Mouse (Mus musculus) kidney, embryonic 16.5 days (tissue): ENCODE measurements around the gene Fgfr2. TPM values are rescaled to one million over a fixed set of nuclear protein-coding genes. Genes with fewer than 3 reads are reported as not detected.

Experiments
- ATAC-seq: fragments of 200-750 bp; cut with Nextera tagmentation; 2 replicates; pipeline ENCODE4 v1.8.0; 2017; ENCODE audit warnings: moderate TSS enrichment; ENCODE audit not compliant: low FRiP score, low TSS enrichment
- H3K27ac ChIP-seq: fragments of 300-500 bp; sonication (generic); 2 replicates; pipeline ENCODE4 v1.5.1; 2014; ENCODE audit warnings: low read length
- H3K27me3 ChIP-seq: fragments of 300-500 bp; sonication (generic); 2 replicates; pipeline ENCODE4 v1.6.1; 2014; ENCODE audit warnings: low read length, control low read depth, mixed read lengths; ENCODE audit not compliant: insufficient read depth
- H3K36me3 ChIP-seq: fragments of 300-500 bp; sonication (generic); 2 replicates; pipeline ENCODE4 v1.6.1; 2014; ENCODE audit warnings: low read length, control low read depth, mixed read lengths; ENCODE audit not compliant: insufficient read depth
- H3K4me1 ChIP-seq: fragments of 300-500 bp; sonication (generic); 2 replicates; pipeline ENCODE4 v1.6.1; 2014; ENCODE audit warnings: low read length, control low read depth, mixed read lengths; ENCODE audit not compliant: insufficient read depth
- H3K4me2 ChIP-seq: fragments of 300-500 bp; sonication (generic); replicated peaks from 2 replicates; pipeline ENCODE4 v1.6.1; 2014; ENCODE audit warnings: low read depth, low read length
- H3K4me3 ChIP-seq: fragments of 300-500 bp; sonication (generic); 2 replicates; pipeline ENCODE4 v1.5.1; 2014; ENCODE audit warnings: mild to moderate bottlenecking, low read length
- H3K9ac ChIP-seq: fragments of 300-500 bp; sonication (generic); replicated peaks from 2 replicates; pipeline ENCODE4 v1.6.1; 2014; ENCODE audit warnings: low read length
- H3K9me3 ChIP-seq: fragments of 300-500 bp; sonication (generic); 2 replicates; pipeline ENCODE4 v1.6.1; 2016; ENCODE audit warnings: low read length, control low read depth
- WGBS: fragments of 180-500 bp; shearing (Covaris S2); extraction: QIAGEN DNeasy Blood & Tissue Kit; methylation state at CpG from one replicate; pipeline ENCODE4 v1.1.7; 2014; 5-methylcytosine and 5-hydroxymethylcytosine counted together
- polyA plus RNA-seq: library from polyadenylated mRNA; unstranded; fragments of >200 nt; fragmentation: Nextera tagmentation; extraction: Ambion mirVana; gene quantifications from 2 replicates; pipeline ENCODE4 v1.2.1, GENCODE M21; 2015

Gene Fgfr2
- polyA plus RNA-seq, 1 experiment from 2014 or later = 118 TPM

GRCm38 (mm10) chr7:132167239-132167638 lies 955.9 kb downstream of the Fgfr2 start:
- Histone ChIP-seq H3K9ac (no peak overlapping the region), H3K27ac (no peak overlapping the region), H3K4me2 (no peak overlapping the region), H3K36me3 (no peaks in the 10 kb centered on the region), H3K4me3 (no peak overlapping the region), H3K27me3 (no peaks in the 10 kb centered on the region), H3K9me3 (no peaks in the 10 kb centered on the region), H3K4me1 (no peaks in the 10 kb centered on the region)
- WGBS = 74% methylated on average over 4 of the region's 4 CpGs
- no peak for ATAC-seq

GRCm38 (mm10) chr7:132162254-132162653 lies 960.9 kb downstream of the Fgfr2 start:
- no peak overlapping the region for H3K4me2 ChIP-seq
- no peak overlapping the region for H3K9ac ChIP-seq
- WGBS = 87% methylated on average over 3 of the region's 3 CpGs
- H3K27ac ChIP-seq = no peak overlapping the region
- no peaks in the 10 kb centered on the region for H3K27me3 ChIP-seq
- ATAC-seq = no peak
- H3K36me3 ChIP-seq = no peaks in the 10 kb centered on the region
- no peaks in the 10 kb centered on the region for H3K9me3 ChIP-seq
- no peaks in the 10 kb centered on the region for H3K4me1 ChIP-seq
- no peak overlapping the region for H3K4me3 ChIP-seq

GRCm38 (mm10) chr7:132158321-132159025 lies 964.7 kb downstream of the Fgfr2 start:
- 83% methylated on average over 9 of the region's 9 CpGs for WGBS
- no peak overlapping the region for H3K9ac ChIP-seq
- H3K9me3 ChIP-seq = no peaks in the 10 kb centered on the region
- no peak overlapping the region for H3K4me2 ChIP-seq
- peaks cover 22% of the 10 kb centered on the region for H3K27me3 ChIP-seq
- ATAC-seq = no peak
- no peak overlapping the region for H3K27ac ChIP-seq
- H3K4me1 ChIP-seq = peaks cover 5% of the 10 kb centered on the region; the same call in 1 of the 2 replicates
- no peaks in the 10 kb centered on the region for H3K36me3 ChIP-seq
- no peak overlapping the region for H3K4me3 ChIP-seq

GRCm38 (mm10) chr7:132154368-132154961 lies 968.7 kb downstream of the Fgfr2 start, which contains the start of gene Cpxm2:
Cpxm2 (minus strand) TSS chr7:132154739.
- Histone ChIP-seq H3K36me3 (no peaks in the 10 kb centered on the region), H3K9me3 (no peaks in the 10 kb centered on the region), H3K9ac (peak within 1 kb of the TSS; percentile 37), H3K27me3 (peaks cover 27% of the 10 kb centered on the region), H3K27ac (no peak within 1 kb of the TSS), H3K4me1 (peaks cover 5% of the 10 kb centered on the region; the same call in 1 of the 2 replicates), H3K4me3 (peak within 1 kb of the TSS; percentile 46), H3K4me2 (peak within 1 kb of the TSS; percentile 73)
- peak; percentile 46; the same call in 1 of the 2 replicates for ATAC-seq
- under 1% methylated on average over 32 of the region's 43 CpGs for WGBS

GRCm38 (mm10) chr7:132153725-132154147 lies 969.4 kb downstream of the Fgfr2 start:
- H3K4me3 ChIP-seq = no peak overlapping the region
- no peak overlapping the region for H3K9ac ChIP-seq
- H3K27ac ChIP-seq = no peak overlapping the region
- peak overlapping the region; percentile 73; the same call in 1 of the 2 replicates for H3K4me2 ChIP-seq
- H3K9me3 ChIP-seq = no peaks in the 10 kb centered on the region
- H3K27me3 ChIP-seq = peaks cover 27% of the 10 kb centered on the region
- WGBS = 49% methylated on average over 6 of the region's 6 CpGs
- peaks cover 5% of the 10 kb centered on the region; the same call in 1 of the 2 replicates for H3K4me1 ChIP-seq
- no peak for ATAC-seq
- no peaks in the 10 kb centered on the region for H3K36me3 ChIP-seq

- no peaks in the 10 kb centered on the region for H3K27me3 ChIP-seq
- no peak overlapping the region for H3K4me3 ChIP-seq
- H3K27ac ChIP-seq = no peak overlapping the region
- H3K4me1 ChIP-seq = no peaks in the 10 kb centered on the region
- H3K36me3 ChIP-seq = no peaks in the 10 kb centered on the region
- H3K9ac ChIP-seq = no peak overlapping the region
- H3K9me3 ChIP-seq = no peaks in the 10 kb centered on the region
- WGBS = 76% methylated on average over 15 of the region's 15 CpGs
- no peak for ATAC-seq
- H3K4me2 ChIP-seq = no peak overlapping the region
Observed at GRCm38 (mm10) chr7:132145227-132145800, 977.8 kb downstream of the Fgfr2 start.

- Histone ChIP-seq H3K9me3 (no peaks in the 10 kb centered on the region; the same call in 1 of the 2 replicates), H3K27me3 (no peaks in the 10 kb centered on the region), H3K4me3 (no peak overlapping the region), H3K27ac (no peak overlapping the region), H3K4me1 (no peaks in the 10 kb centered on the region), H3K4me2 (no peak overlapping the region), H3K9ac (no peak overlapping the region), H3K36me3 (no peaks in the 10 kb centered on the region)
- no peak for ATAC-seq
- 80% methylated on average over 6 of the region's 6 CpGs for WGBS
Observed at GRCm38 (mm10) chr7:132128687-132129086, 994.5 kb downstream of the Fgfr2 start.

- no peak overlapping the region for H3K9ac ChIP-seq
- 79% methylated on average over 7 of the region's 7 CpGs for WGBS
- no peak overlapping the region for H3K4me3 ChIP-seq
- no peaks in the 10 kb centered on the region for H3K36me3 ChIP-seq
- no peaks in the 10 kb centered on the region for H3K9me3 ChIP-seq
- no peak overlapping the region for H3K27ac ChIP-seq
- H3K27me3 ChIP-seq = no peaks in the 10 kb centered on the region
- H3K4me2 ChIP-seq = no peak overlapping the region
- no peak for ATAC-seq
- no peaks in the 10 kb centered on the region for H3K4me1 ChIP-seq
Observed at GRCm38 (mm10) chr7:132124948-132125347, 998.2 kb downstream of the Fgfr2 start.

- H3K27me3 ChIP-seq = no peaks in the 10 kb centered on the region
- no peaks in the 10 kb centered on the region for H3K9me3 ChIP-seq
- no peaks in the 10 kb centered on the region for H3K36me3 ChIP-seq
- no peak overlapping the region for H3K27ac ChIP-seq
- ATAC-seq = no peak
- no peak overlapping the region for H3K9ac ChIP-seq
- no peak overlapping the region for H3K4me2 ChIP-seq
- 79% methylated on average over 7 of the region's 7 CpGs for WGBS
- no peaks in the 10 kb centered on the region for H3K4me1 ChIP-seq
- H3K4me3 ChIP-seq = no peak overlapping the region
Observed at GRCm38 (mm10) chr7:132123211-132123610, 999.9 kb downstream of the Fgfr2 start.

- Histone ChIP-seq H3K36me3 (no peaks in the 10 kb centered on the region), H3K27me3 (no peaks in the 10 kb centered on the region), H3K9ac (no peak overlapping the region), H3K4me1 (no peaks in the 10 kb centered on the region), H3K4me3 (no peak overlapping the region), H3K27ac (no peak overlapping the region), H3K4me2 (no peak overlapping the region), H3K9me3 (no peaks in the 10 kb centered on the region)
- WGBS = 90% methylated on average over 4 of the region's 4 CpGs
- no peak for ATAC-seq
Observed at GRCm38 (mm10) chr7:132119817-132120216, 1003.3 kb downstream of the Fgfr2 start.
